Mouse (Mus musculus): Measurements from ENCODE around the gene Hmgcs2. TPM values are rescaled to one million over a fixed set of nuclear protein-coding genes. Genes with fewer than 3 reads are reported as not detected.

Gene Hmgcs2
- polyA plus RNA-seq, 1 experiment from 2014 or later: 9.7 TPM

DNA sequence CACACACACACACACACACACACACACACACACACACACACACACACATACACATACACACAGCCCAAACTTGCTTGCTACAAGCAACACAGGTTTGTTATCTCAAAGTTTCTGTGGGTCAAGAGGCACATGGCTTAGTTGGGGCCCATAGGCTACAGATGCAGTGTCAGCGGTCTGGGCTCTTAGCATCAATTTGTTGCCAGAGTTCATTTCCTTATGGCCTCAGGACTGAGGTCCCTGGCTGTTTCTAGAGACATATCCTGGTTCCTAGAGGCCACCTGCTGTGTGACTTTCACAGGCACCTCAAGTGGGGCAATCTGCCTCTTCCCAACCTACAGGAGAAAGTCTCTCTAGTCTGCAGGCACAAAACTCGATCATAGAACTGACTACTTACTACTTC lies 30.9 kb upstream of the Hmgcs2 start:
- 83% methylated on average over 2 of the region's 2 CpGs for WGBS

DNA sequence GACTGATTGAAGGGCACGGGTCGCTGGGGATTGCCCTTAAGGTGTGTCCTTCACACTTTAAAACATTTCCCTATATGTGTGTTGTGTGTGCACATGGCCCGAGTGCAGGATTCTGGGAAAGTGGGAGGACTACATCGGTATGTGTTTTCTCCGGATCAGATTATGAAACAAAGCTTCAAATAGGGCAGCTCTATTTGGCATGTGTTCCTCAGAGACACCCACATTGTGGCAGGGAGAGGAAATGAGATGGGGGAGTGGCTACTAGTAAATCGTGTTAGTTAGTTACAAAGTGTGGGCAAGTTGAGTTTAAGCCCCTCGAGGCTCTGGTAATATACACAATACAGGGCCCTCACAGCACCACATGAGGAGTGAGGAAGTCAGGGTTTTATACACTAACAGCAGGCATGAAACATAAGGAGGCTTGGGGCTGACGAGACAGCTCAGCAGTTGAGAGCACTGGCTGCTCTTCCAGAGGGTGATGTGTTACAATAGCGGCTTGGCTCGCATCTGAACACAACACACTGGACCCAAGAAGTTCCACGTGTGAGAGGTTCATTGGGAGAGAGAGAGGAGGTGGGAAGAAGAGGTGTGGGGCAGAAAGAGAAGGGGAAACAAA lies 30.3 kb upstream of the Hmgcs2 start:
- Histone ChIP-seq H3K9me3 (replicated peaks; ENCODE audit: control insufficient read depth, low read length) (peaks cover 3% of the 10 kb centered on the region; the same call in 1 of the 2 replicates), H3K9ac (ENCODE audit: low read length) (no peak overlapping the region), H3K36me3 (ENCODE audit: control insufficient read depth, insufficient read depth) (no peaks in the 10 kb centered on the region), H3K4me3 (ENCODE audit: low read length) (no peak overlapping the region), H3K4me2 (ENCODE audit: low read depth, low read length) (no peak overlapping the region), H3K27me3 (ENCODE audit: control insufficient read depth, insufficient read depth, low read length) (no peaks in the 10 kb centered on the region), H3K4me1 (ENCODE audit: control insufficient read depth, insufficient read depth, low read length) (no peaks in the 10 kb centered on the region), H3K27ac (ENCODE audit: low read length) (no peak overlapping the region)
- ATAC-seq (replicated peaks; ENCODE audit: extremely low read depth, insufficient read depth, low FRiP score): no peak
- 74% methylated on average over 11 of the region's 11 CpGs for WGBS

More for the DNA sequence above, 30.9 kb upstream of the Hmgcs2 start:
- Histone ChIP-seq H3K27ac (ENCODE audit: low read length) (no peak overlapping the region), H3K4me1 (ENCODE audit: control insufficient read depth, insufficient read depth, low read length) (no peaks in the 10 kb centered on the region), H3K27me3 (ENCODE audit: control insufficient read depth, insufficient read depth, low read length) (no peaks in the 10 kb centered on the region), H3K4me2 (ENCODE audit: low read depth, low read length) (no peak overlapping the region), H3K9me3 (replicated peaks; ENCODE audit: control insufficient read depth, low read length) (peaks cover 3% of the 10 kb centered on the region; the same call in 1 of the 2 replicates), H3K36me3 (ENCODE audit: control insufficient read depth, insufficient read depth) (no peaks in the 10 kb centered on the region), H3K9ac (ENCODE audit: low read length) (no peak overlapping the region), H3K4me3 (ENCODE audit: low read length) (no peak overlapping the region)
- no peak for ATAC-seq (replicated peaks; ENCODE audit: extremely low read depth, insufficient read depth, low FRiP score)

DNA sequence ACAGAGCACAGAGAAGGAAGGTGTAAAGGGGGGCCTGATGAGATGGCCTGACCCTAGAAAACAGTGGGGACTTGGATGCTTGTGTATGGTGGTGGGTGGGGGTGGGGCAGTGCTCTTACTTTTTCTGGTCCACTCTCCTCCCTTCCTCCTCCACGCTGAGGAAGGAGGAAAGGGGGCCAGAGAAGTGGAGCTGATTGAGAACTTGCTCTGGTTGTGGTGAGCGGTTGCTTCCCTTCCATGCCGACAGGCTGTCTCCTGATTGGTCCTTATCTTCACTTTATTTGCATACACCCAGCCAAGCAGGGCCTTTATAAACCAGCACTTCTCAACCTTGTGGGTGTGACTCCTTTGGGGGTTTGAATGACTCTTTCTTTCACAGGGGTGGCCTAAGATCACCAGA lies 26.2 kb upstream of the Hmgcs2 start:
- H3K4me1 ChIP-seq (ENCODE audit: control insufficient read depth, insufficient read depth, low read length): no peaks in the 10 kb centered on the region
- H3K36me3 ChIP-seq (ENCODE audit: control insufficient read depth, insufficient read depth): no peaks in the 10 kb centered on the region
- H3K9ac ChIP-seq (ENCODE audit: low read length): no peak overlapping the region
- H3K4me3 ChIP-seq (ENCODE audit: low read length): no peak overlapping the region
- H3K4me2 ChIP-seq (ENCODE audit: low read depth, low read length): no peak overlapping the region
- H3K27me3 ChIP-seq (ENCODE audit: control insufficient read depth, insufficient read depth, low read length): no peaks in the 10 kb centered on the region
- 100% methylated on average over 2 of the region's 3 CpGs for WGBS
- ATAC-seq (replicated peaks; ENCODE audit: extremely low read depth, insufficient read depth, low FRiP score): no peak
- H3K9me3 ChIP-seq (replicated peaks; ENCODE audit: control insufficient read depth, low read length): peaks cover 3% of the 10 kb centered on the region; the same call in 1 of the 2 replicates
- H3K27ac ChIP-seq (ENCODE audit: low read length): no peak overlapping the region

DNA sequence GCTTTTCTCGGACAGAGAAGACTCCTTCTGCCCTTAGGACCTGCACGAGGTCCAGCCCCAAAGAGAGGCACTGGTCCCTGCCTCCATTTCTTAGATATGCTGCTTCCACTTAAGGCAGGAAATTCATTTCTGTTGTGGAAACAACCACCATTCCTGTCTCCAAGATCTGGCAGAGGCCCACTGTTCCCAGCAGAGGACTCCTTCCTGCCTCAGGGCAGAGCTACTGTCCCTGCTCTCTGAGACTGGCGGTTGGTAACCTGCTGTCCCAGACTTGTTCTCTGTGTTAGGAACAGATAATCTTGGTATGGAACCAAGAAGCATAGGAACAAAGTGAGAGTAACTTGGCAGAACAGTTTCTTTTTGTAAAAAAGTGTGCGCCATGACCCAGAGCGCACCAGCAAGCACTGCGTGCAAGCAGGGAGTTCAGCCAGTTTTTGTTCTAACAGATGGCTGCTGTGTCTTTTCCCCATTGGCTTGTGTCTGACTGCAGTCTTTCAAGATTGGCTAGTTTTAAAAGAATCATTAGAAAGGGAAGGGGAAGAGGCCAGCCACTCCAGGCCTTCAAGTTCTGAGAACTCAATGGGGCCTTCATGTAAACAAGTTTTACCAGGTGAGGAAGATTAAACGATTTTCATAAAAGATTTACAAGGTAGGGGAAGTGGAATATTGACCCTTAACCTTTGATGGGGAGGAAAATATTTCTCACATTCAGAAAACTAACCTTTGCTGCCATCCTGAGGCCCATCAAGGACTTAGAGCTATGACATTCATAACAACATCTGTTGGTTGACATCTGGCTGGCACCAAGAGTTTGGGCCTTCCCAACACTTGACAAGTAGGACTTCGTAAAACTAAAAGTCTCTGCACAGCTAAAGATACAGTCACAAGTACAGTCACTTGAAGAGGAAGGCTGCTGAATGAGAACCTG lies 25.3 kb upstream of the Hmgcs2 start:
- Histone ChIP-seq H3K27ac (ENCODE audit: low read length) (no peak overlapping the region), H3K36me3 (ENCODE audit: control insufficient read depth, insufficient read depth) (no peaks in the 10 kb centered on the region), H3K27me3 (ENCODE audit: control insufficient read depth, insufficient read depth, low read length) (no peaks in the 10 kb centered on the region), H3K9ac (ENCODE audit: low read length) (no peak overlapping the region), H3K9me3 (replicated peaks; ENCODE audit: control insufficient read depth, low read length) (peaks cover 3% of the 10 kb centered on the region; the same call in 1 of the 2 replicates), H3K4me2 (ENCODE audit: low read depth, low read length) (no peak overlapping the region), H3K4me1 (ENCODE audit: control insufficient read depth, insufficient read depth, low read length) (no peaks in the 10 kb centered on the region), H3K4me3 (ENCODE audit: low read length) (no peak overlapping the region)
- ATAC-seq (replicated peaks; ENCODE audit: extremely low read depth, insufficient read depth, low FRiP score): no peak
- 86% methylated on average over 8 of the region's 8 CpGs for WGBS

DNA sequence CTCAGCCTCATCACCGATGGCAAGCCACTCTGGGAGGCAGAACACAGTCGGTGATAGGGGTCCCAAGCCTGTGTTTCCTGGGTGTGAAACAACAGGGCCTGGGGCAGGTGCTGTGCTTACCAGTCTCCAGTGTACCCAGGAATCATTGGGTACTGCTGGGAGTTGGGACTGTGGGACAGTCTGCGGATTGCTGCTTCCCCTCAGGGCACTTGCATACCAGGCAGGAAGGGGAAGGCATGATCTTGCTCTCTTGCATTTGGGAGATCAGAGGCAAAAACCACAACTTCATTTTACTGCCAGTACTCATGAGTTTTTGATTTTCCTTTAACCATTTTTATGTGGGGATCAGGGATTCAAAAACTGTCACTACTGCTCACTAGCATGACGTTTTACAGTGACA lies 21.5 kb upstream of the Hmgcs2 start:
- Histone ChIP-seq H3K4me1 (ENCODE audit: control insufficient read depth, insufficient read depth, low read length) (no peaks in the 10 kb centered on the region), H3K27me3 (ENCODE audit: control insufficient read depth, insufficient read depth, low read length) (no peaks in the 10 kb centered on the region), H3K4me3 (ENCODE audit: low read length) (no peak overlapping the region), H3K9me3 (replicated peaks; ENCODE audit: control insufficient read depth, low read length) (no peaks in the 10 kb centered on the region), H3K36me3 (ENCODE audit: control insufficient read depth, insufficient read depth) (no peaks in the 10 kb centered on the region), H3K4me2 (ENCODE audit: low read depth, low read length) (no peak overlapping the region), H3K9ac (ENCODE audit: low read length) (no peak overlapping the region), H3K27ac (ENCODE audit: low read length) (no peak overlapping the region)
- WGBS: 69% methylated on average over 4 of the region's 4 CpGs
- no peak for ATAC-seq (replicated peaks; ENCODE audit: extremely low read depth, insufficient read depth, low FRiP score)

DNA sequence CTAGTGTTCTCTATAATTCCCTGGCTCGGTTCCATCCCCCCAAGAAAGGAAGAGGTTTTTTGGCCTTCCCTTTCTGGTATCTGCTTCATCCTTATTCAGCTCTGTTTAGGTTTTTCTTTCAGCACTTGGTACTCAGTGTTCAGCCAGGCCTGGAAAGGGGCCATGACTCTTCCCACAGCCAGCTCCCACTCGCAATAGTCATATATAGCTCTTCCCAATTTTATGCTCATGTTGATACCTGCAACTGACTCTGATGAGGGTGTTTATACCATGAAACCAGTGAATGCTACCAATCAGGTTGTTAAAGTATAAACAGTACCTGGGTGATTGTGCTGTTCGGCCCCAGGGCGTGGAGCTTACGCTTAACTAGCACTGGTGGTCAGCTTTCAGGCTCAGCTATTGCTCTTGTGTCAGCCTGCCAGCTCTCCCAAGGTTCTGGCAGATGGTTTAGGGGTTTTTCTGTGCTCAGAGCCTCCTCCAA lies 20.9 kb upstream of the Hmgcs2 start:
- H3K9me3 ChIP-seq (replicated peaks; ENCODE audit: control insufficient read depth, low read length): no peaks in the 10 kb centered on the region
- no peak overlapping the region for H3K27ac ChIP-seq (ENCODE audit: low read length)
- H3K4me1 ChIP-seq (ENCODE audit: control insufficient read depth, insufficient read depth, low read length): no peaks in the 10 kb centered on the region
- WGBS: 82% methylated on average over 5 of the region's 5 CpGs
- H3K36me3 ChIP-seq (ENCODE audit: control insufficient read depth, insufficient read depth): no peaks in the 10 kb centered on the region
- no peak overlapping the region for H3K9ac ChIP-seq (ENCODE audit: low read length)
- no peak for ATAC-seq (replicated peaks; ENCODE audit: extremely low read depth, insufficient read depth, low FRiP score)
- no peak overlapping the region for H3K4me3 ChIP-seq (ENCODE audit: low read length)
- H3K27me3 ChIP-seq (ENCODE audit: control insufficient read depth, insufficient read depth, low read length): no peaks in the 10 kb centered on the region
- H3K4me2 ChIP-seq (ENCODE audit: low read depth, low read length): no peak overlapping the region

DNA sequence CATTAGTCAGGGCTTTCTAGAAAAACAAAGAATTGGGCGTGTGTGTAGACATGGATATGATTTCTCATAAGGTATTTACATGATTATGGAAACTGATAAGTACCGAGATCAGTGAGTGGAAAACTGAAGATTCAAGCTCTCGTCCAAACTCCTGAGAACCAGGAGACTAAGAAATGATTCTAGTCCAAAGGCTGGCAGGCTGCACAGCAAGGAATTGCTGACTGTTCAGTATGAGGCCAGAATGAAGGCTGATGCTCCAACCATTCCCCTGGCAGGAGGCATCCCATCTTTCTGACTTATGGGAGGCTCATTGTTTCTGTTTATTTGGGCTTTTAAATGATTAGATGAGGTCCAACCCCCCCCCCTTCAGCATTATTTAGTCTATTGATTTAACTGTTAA lies 19.7 kb upstream of the Hmgcs2 start:
- H3K27ac ChIP-seq (ENCODE audit: low read length): no peak overlapping the region
- no peaks in the 10 kb centered on the region for H3K27me3 ChIP-seq (ENCODE audit: control insufficient read depth, insufficient read depth, low read length)
- WGBS: 73% methylated on average over 3 of the region's 3 CpGs
- no peak overlapping the region for H3K4me2 ChIP-seq (ENCODE audit: low read depth, low read length)
- no peaks in the 10 kb centered on the region for H3K36me3 ChIP-seq (ENCODE audit: control insufficient read depth, insufficient read depth)
- no peaks in the 10 kb centered on the region for H3K9me3 ChIP-seq (replicated peaks; ENCODE audit: control insufficient read depth, low read length)
- H3K4me3 ChIP-seq (ENCODE audit: low read length): no peak overlapping the region
- no peak overlapping the region for H3K9ac ChIP-seq (ENCODE audit: low read length)
- ATAC-seq (replicated peaks; ENCODE audit: extremely low read depth, insufficient read depth, low FRiP score): no peak
- 0 out of 2 replicates have a peak, but pooled peaks cover 4% of the 10 kb centered on the region for H3K4me1 ChIP-seq (ENCODE audit: control insufficient read depth, insufficient read depth, low read length)

DNA sequence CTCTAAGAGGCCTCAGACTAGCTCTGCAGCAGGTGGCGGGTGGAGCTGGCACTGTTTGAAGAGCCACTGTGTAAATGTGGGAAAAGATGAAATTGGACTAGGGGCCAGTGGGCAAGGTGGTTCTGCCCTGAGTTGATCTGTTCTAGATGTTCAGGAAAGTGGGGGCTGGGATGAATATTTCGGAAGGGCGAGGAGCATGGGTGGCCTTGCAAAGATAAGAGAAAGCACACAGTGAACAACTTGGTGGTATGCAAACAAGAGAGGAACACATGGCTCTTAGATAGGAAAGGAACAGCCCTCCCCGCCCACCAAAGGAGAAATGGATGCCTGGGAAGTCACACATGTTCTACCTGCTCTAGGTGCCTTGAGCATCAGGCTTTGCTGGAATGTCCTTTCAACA lies 18.8 kb upstream of the Hmgcs2 start:
- H3K4me2 ChIP-seq (ENCODE audit: low read depth, low read length): no peak overlapping the region
- 74% methylated on average over 4 of the region's 4 CpGs for WGBS
- H3K4me3 ChIP-seq (ENCODE audit: low read length): no peak overlapping the region
- H3K27me3 ChIP-seq (ENCODE audit: control insufficient read depth, insufficient read depth, low read length): no peaks in the 10 kb centered on the region
- H3K9me3 ChIP-seq (replicated peaks; ENCODE audit: control insufficient read depth, low read length): no peaks in the 10 kb centered on the region
- no peak overlapping the region for H3K9ac ChIP-seq (ENCODE audit: low read length)
- H3K36me3 ChIP-seq (ENCODE audit: control insufficient read depth, insufficient read depth): no peaks in the 10 kb centered on the region
- 0 out of 2 replicates have a peak, but pooled peaks cover 4% of the 10 kb centered on the region for H3K4me1 ChIP-seq (ENCODE audit: control insufficient read depth, insufficient read depth, low read length)
- no peak for ATAC-seq (replicated peaks; ENCODE audit: extremely low read depth, insufficient read depth, low FRiP score)
- no peak overlapping the region for H3K27ac ChIP-seq (ENCODE audit: low read length)

DNA sequence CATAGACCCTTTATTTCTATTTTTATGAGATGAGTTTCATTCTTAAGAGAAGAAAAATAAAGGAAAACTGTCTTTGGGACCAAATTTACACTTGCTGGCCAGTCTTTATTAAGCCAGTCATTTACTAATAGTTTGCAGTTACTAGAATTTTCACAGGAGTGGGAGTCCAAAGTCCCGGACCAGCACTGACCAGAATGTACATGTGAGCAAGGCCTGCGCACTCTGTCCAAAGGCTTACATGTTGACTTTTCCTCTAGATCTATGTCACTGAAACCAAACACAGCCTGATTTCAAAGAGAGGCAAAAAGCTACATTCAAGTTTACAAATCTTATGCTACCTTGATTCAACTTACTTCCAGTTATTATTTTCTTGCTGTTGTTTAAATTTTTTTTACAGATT lies 18.1 kb upstream of the Hmgcs2 start:
- H3K4me1 ChIP-seq (ENCODE audit: control insufficient read depth, insufficient read depth, low read length): peaks cover 8% of the 10 kb centered on the region
- H3K9me3 ChIP-seq (replicated peaks; ENCODE audit: control insufficient read depth, low read length): no peaks in the 10 kb centered on the region
- H3K27ac ChIP-seq (ENCODE audit: low read length): no peak overlapping the region
- H3K27me3 ChIP-seq (ENCODE audit: control insufficient read depth, insufficient read depth, low read length): no peaks in the 10 kb centered on the region
- H3K4me2 ChIP-seq (ENCODE audit: low read depth, low read length): no peak overlapping the region
- WGBS: 90% methylated on average over 2 of the region's 2 CpGs
- H3K36me3 ChIP-seq (ENCODE audit: control insufficient read depth, insufficient read depth): no peaks in the 10 kb centered on the region
- H3K9ac ChIP-seq (ENCODE audit: low read length): no peak overlapping the region
- no peak overlapping the region for H3K4me3 ChIP-seq (ENCODE audit: low read length)
- no peak for ATAC-seq (replicated peaks; ENCODE audit: extremely low read depth, insufficient read depth, low FRiP score)

All from heart, embryonic 16.5 days (tissue).